Mouse (Mus musculus) erythroblast, embryonic 14.5 days (primary cell): ENCODE measurements around the gene Psmd8.

Experiments used
- GATA1 ChIP-seq: IDR thresholded peaks from 2 replicates; pipeline ENCODE4 v1.6.1; 2012; ENCODE audit warnings: low read length, inconsistent platforms, mixed read lengths
- TAL1 ChIP-seq: IDR thresholded peaks from 3 replicates; pipeline ENCODE4 v1.6.1; 2012; ENCODE audit warnings: low read length, inconsistent platforms, mixed read lengths

DNA sequence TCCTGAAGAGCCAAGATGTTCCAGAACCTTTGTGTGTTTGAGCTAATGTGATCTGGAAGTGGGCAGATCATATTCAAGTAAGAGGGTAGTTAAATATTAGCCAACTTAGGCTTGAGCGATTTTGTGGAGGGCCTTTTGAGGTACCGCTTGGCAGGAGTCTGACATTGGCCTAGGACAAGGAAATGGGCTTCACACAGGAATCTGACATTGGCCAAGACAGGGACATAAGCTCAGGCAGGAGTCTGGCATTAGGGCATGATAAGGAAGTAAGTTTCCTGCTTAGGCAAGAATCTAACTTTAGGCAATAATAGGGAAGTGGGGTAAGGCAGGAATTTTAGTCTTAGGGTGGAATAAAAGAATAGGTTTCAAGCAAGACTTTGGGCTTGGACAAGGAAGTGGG lies 33.7 kb upstream of the Psmd8 start:
- TF ChIP-seq GATA1 (no peak), TAL1 (no peak)
